Mouse (Mus musculus) myocyte (in vitro differentiated cells): ENCODE data around the gene Gm20388. TPM values are rescaled to one million over a fixed set of nuclear protein-coding genes. Genes with fewer than 3 reads are reported as not detected.
A peak's percentile ranks its signal among the peaks of the same experiment; 100 is the strongest.

Source experiments
- H3K27me3 ChIP-seq: one replicate; pipeline ENCODE4 v1.6.1; 2011; ENCODE audit not compliant: control insufficient read depth, insufficient read depth, insufficient read length
- H3K36me3 ChIP-seq: one replicate; pipeline ENCODE4 v1.6.1; 2011; ENCODE audit not compliant: control insufficient read depth, insufficient read depth
- H3K4me2 ChIP-seq: one replicate; pipeline ENCODE4 v1.6.1; 2011; ENCODE audit warnings: low read depth, control low read depth
- H3K4me3 ChIP-seq: one replicate; pipeline ENCODE4 v1.5.1; 2011; ENCODE audit warnings: mild to moderate bottlenecking, control low read depth, moderate library complexity
- H3K79me2 ChIP-seq: one replicate; pipeline ENCODE4 v1.6.1; 2011; ENCODE audit not compliant: control insufficient read depth, insufficient read depth
- H3ac ChIP-seq: one replicate; pipeline ENCODE4 v1.6.1; 2011; ENCODE audit not compliant: control insufficient read depth, insufficient read length
- CEBPB ChIP-seq: IDR thresholded peaks from 2 replicates; pipeline ENCODE4 v1.6.1; 2011; ENCODE audit warnings: mild to moderate bottlenecking, moderate library complexity; ENCODE audit not compliant: poor library complexity, insufficient read depth, severe bottlenecking
- E2F4 ChIP-seq: IDR thresholded peaks from one replicate; pipeline ENCODE4 v1.6.1; 2011; ENCODE audit warnings: mild to moderate bottlenecking, control low read depth, moderate library complexity; ENCODE audit not compliant: insufficient read depth
- MAX ChIP-seq: IDR thresholded peaks from one replicate; pipeline ENCODE4 v1.6.1; 2011; ENCODE audit warnings: low read depth, mild to moderate bottlenecking, control low read depth
- MYOD1 ChIP-seq, 3 experiments: IDR thresholded peaks; one replicate each; pipeline ENCODE4 v1.6.1; 2011; ENCODE audit warnings: control low read depth in 2 of 3, low read depth in 2 of 3, mild to moderate bottlenecking in 2 of 3, moderate library complexity in 1 of 3; ENCODE audit not compliant: insufficient read length in 2 of 3, control insufficient read depth in 1 of 3
- MYOG ChIP-seq, 3 experiments: IDR thresholded peaks; one replicate each; pipeline ENCODE4 v1.6.1; 2011; ENCODE audit warnings: control low read depth in 2 of 3, low read depth in 2 of 3, mild to moderate bottlenecking in 2 of 3; ENCODE audit not compliant: insufficient read length in 2 of 3, control insufficient read depth in 1 of 3, insufficient read depth in 1 of 3
- POLR2A ChIP-seq: IDR thresholded peaks from one replicate; pipeline ENCODE4 v1.6.1; 2011; ENCODE audit warnings: low read depth, mild to moderate bottlenecking, control low read depth, moderate library complexity; ENCODE audit not compliant: insufficient read length
- POLR2AphosphoS2 ChIP-seq: IDR thresholded peaks from one replicate; pipeline ENCODE4 v1.6.1; 2011; ENCODE audit warnings: low read depth, control low read depth; ENCODE audit not compliant: insufficient read length
- REST ChIP-seq: IDR thresholded peaks from one replicate; pipeline ENCODE4 v1.6.1; 2011; ENCODE audit warnings: mild to moderate bottlenecking, control low read depth, moderate library complexity; ENCODE audit not compliant: insufficient read depth, insufficient read length
- SRF ChIP-seq: IDR thresholded peaks from one replicate; pipeline ENCODE4 v1.6.1; 2011; ENCODE audit warnings: low read depth; ENCODE audit not compliant: control insufficient read depth, insufficient read length
- TCF12 ChIP-seq: IDR thresholded peaks from one replicate; pipeline ENCODE4 v1.6.1; 2011; ENCODE audit warnings: mild to moderate bottlenecking, control low read depth; ENCODE audit not compliant: poor library complexity, insufficient read depth, severe bottlenecking
- TCF3 ChIP-seq: IDR thresholded peaks from one replicate; pipeline ENCODE4 v1.6.1; 2011; ENCODE audit warnings: low read depth, control low read depth; ENCODE audit not compliant: insufficient read length
- USF1 ChIP-seq: IDR thresholded peaks from one replicate; pipeline ENCODE4 v1.6.1; 2011; ENCODE audit warnings: low read depth, mild to moderate bottlenecking, control low read depth, moderate library complexity
- polyA plus RNA-seq: library from polyadenylated mRNA; unstranded; fragments of >200 nt; fragmentation: generic; extraction: Trizol; gene quantifications from one replicate; pipeline ENCODE4 v1.2.1, GENCODE M21; 2012; ENCODE audit warnings: missing spikeins

Gm20388 gene
- polyA plus RNA-seq, 1 experiment: 15.3 TPM

- no peaks in the 10 kb centered on the region for H3K36me3 ChIP-seq
- no peaks in the 10 kb centered on the region for H3K27me3 ChIP-seq
- peaks cover 21% of the 10 kb centered on the region for H3K79me2 ChIP-seq
- TF ChIP-seq POLR2A: peak; percentile 83
- peak; percentile 59 for TF ChIP-seq POLR2AphosphoS2
- 0 out of 2 replicates have a peak, but pooled peaks have one; percentile 19 for TF ChIP-seq CEBPB
- TF ChIP-seq SRF: no peak
- H3K4me2 ChIP-seq: peak within 1 kb of the TSS; percentile 94
- peak within 1 kb of the TSS; percentile 56 for H3ac ChIP-seq
- H3K4me3 ChIP-seq: peak within 1 kb of the TSS; percentile 40
Measured at GRCm38 (mm10) chr8:120227891-120228591, 317.4 kb downstream of the Gm20388 start, which contains the start of gene Gse1. TSS of gene Gse1 (plus strand) at chr8:120228456.

GRCm38 (mm10) chr8:120228781-120229573 is 318.3 kb downstream of the Gm20388 start:
- Histone ChIP-seq H3K79me2 (peaks cover 27% of the 10 kb centered on the region), H3ac (peak overlapping the region; percentile 56), H3K36me3 (no peaks in the 10 kb centered on the region), H3K4me3 (peak overlapping the region; percentile 28), H3K4me2 (peak overlapping the region; percentile 75), H3K27me3 (no peaks in the 10 kb centered on the region)
- TF ChIP-seq POLR2A (peak; percentile 13), USF1 (no peak), E2F4 (no peak)

GRCm38 (mm10) chr8:120229574-120229916 is 318.9 kb downstream of the Gm20388 start:
- Histone ChIP-seq H3ac (peak overlapping the region; percentile 56), H3K4me3 (peak overlapping the region; percentile 28), H3K27me3 (no peaks in the 10 kb centered on the region), H3K4me2 (peak overlapping the region; percentile 75), H3K79me2 (peaks cover 27% of the 10 kb centered on the region), H3K36me3 (no peaks in the 10 kb centered on the region)
- TF ChIP-seq CEBPB: no peak
- peak; percentile 41 for TF ChIP-seq POLR2A

GRCm38 (mm10) chr8:120230081-120230480 is 319.4 kb downstream of the Gm20388 start:
- H3K79me2 ChIP-seq: peaks cover 27% of the 10 kb centered on the region
- TF ChIP-seq E2F4 (no peak), MYOD1 (IDR thresholded peaks at IDR 0.05; ENCODE audit: control insufficient read depth in 1 of 3, insufficient read length in 2 of 3, low read depth in 2 of 3) (no peak), POLR2AphosphoS2 (no peak), CEBPB (no peak), SRF (no peak), TCF12 (no peak), REST (no peak), MYOG (IDR thresholded peaks at IDR 0.05; ENCODE audit: control insufficient read depth in 1 of 3, insufficient read depth in 1 of 3, insufficient read length in 2 of 3, low read depth in 2 of 3) (no peak), MAX (no peak), TCF3 (no peak), USF1 (no peak), POLR2A (no peak)
- H3K36me3 ChIP-seq: no peaks in the 10 kb centered on the region
- peak overlapping the region; percentile 28 for H3K4me3 ChIP-seq
- peak overlapping the region; percentile 75 for H3K4me2 ChIP-seq
- H3ac ChIP-seq: peak overlapping the region; percentile 56
- H3K27me3 ChIP-seq: no peaks in the 10 kb centered on the region

- Histone ChIP-seq H3K79me2 (peaks cover 35% of the 10 kb centered on the region), H3K4me2 (peak overlapping the region; percentile 75), H3K4me3 (peak overlapping the region; percentile 28), H3K27me3 (no peaks in the 10 kb centered on the region), H3ac (peak overlapping the region; percentile 56), H3K36me3 (no peaks in the 10 kb centered on the region)
- TF ChIP-seq MYOD1 (IDR thresholded peaks at IDR 0.05; ENCODE audit: control insufficient read depth in 1 of 3, insufficient read length in 2 of 3, low read depth in 2 of 3): peak in 1 of 3 experiments; percentile 21
- TF ChIP-seq MAX: no peak
- TF ChIP-seq TCF12: no peak
- no peak for TF ChIP-seq USF1
- TF ChIP-seq MYOG (IDR thresholded peaks at IDR 0.05; ENCODE audit: control insufficient read depth in 1 of 3, insufficient read depth in 1 of 3, insufficient read length in 2 of 3, low read depth in 2 of 3): peak in 1 of 3 experiments; percentile 35
- TF ChIP-seq POLR2AphosphoS2: no peak
- TF ChIP-seq REST: no peak
- TF ChIP-seq POLR2A: no peak
Measured at GRCm38 (mm10) chr8:120230715-120231614, 320.3 kb downstream of the Gm20388 start.
